Mouse (Mus musculus): ENCODE data around the gene Ccr1. TPM values are rescaled to one million over a fixed set of nuclear protein-coding genes. Genes with fewer than 3 reads are reported as not detected.
"Not testable (repeated sequence)": the region's sequence is repeated elsewhere in the genome, so short reads cannot be mapped to it uniquely, and the experiment has no call there.

The Ccr1 gene
- polyA plus RNA-seq, 1 experiment from 2014 or later: 4.2 TPM

DNA sequence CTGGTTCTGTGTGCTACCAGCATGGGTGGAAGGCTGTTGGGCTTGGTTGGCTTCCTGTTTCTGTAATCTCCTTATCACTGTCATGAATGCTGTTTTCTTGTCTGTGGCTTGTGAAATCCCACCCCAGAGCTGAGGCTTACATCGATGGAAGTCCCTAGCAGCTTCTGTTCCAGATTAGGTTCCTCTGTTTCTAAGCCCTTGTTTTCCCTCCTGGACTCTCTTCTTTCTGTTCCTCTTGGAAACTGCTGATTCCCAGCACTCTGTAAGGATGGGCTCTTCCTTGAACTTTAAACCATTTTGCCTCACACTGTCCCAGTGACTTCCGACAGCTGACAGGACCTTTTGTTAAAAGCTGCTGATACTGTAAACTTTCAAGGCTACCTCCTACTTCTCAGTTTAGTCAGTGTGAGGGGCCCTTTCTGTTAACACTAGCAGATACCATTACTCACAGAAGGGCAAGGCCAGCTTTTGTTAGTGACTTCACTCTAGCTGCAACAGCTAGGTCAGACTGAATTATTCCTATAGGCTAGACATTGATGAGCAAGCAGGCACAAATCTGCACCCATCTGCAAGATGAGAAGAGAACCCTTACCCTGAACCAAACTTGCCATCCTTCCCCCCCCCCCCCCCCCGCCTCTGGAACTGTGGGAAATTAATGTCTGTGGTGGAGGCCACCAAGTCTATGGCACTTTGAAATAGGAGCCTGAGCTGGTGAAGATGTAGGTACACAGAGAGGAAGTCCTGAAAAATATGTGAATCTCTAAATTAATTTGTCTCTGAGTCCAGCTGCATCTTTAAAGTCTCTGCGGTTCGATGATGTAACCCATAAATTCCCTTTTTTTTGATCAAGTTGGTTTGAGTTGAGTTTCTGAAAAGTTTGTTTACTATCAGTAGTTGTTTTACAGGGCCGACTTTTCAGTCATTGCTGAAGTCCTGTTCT is 36.5 kb downstream of the Ccr1 start:
- H3K9ac ChIP-seq: no peak overlapping the region
- no peak overlapping the region for H3K4me3 ChIP-seq
- no peak overlapping the region for H3K27ac ChIP-seq
- 63% methylated on average over 6 of the region's 6 CpGs for WGBS
- no peaks in the 10 kb centered on the region for H3K36me3 ChIP-seq
- 0 out of 2 replicates have a peak, but pooled peaks cover 4% of the 10 kb centered on the region for H3K4me1 ChIP-seq
- no peaks in the 10 kb centered on the region for H3K9me3 ChIP-seq
- ATAC-seq (ENCODE audit: insufficient number of reproducible peaks, low FRiP score, low TSS enrichment, low read depth): no peak
- no peaks in the 10 kb centered on the region for H3K27me3 ChIP-seq
- H3K4me2 ChIP-seq: no peak overlapping the region

DNA sequence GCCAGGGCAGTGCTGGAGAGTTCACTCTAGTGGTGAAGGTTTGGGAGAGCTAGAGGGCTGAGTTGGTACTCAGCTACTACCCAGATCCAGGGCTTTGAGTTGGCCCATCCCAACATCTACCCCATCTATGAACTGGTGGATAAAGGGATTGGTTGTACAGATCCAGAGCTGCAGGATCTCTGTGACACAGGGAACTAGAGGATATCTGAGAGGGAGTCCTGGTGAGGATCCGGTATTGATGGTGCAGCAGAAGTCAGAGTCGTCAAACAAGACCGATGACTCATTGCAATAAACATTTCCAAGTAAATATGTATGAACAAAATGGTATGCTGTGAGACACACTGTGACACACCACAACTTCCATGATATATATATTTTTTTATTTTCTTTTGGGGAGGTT is 37.6 kb downstream of the Ccr1 start:
- Histone ChIP-seq H3K36me3 (no peaks in the 10 kb centered on the region), H3K9me3 (no peaks in the 10 kb centered on the region), H3K4me2 (no peak overlapping the region), H3K4me1 (0 out of 2 replicates have a peak, but pooled peaks cover 5% of the 10 kb centered on the region), H3K27me3 (no peaks in the 10 kb centered on the region), H3K4me3 (no peak overlapping the region), H3K9ac (no peak overlapping the region), H3K27ac (no peak overlapping the region)
- ATAC-seq (ENCODE audit: insufficient number of reproducible peaks, low FRiP score, low TSS enrichment, low read depth): no peak
- WGBS: 80% methylated on average over 3 of the region's 3 CpGs

- Histone ChIP-seq H3K27me3 (no peaks in the 10 kb centered on the region), H3K36me3 (no peaks in the 10 kb centered on the region), H3K4me1 (peaks cover 9% of the 10 kb centered on the region; the same call in 1 of the 2 replicates), H3K27ac (no peak overlapping the region), H3K9me3 (no peaks in the 10 kb centered on the region), H3K9ac (no peak overlapping the region), H3K4me2 (no peak overlapping the region), H3K4me3 (no peak overlapping the region)
- 81% methylated on average over 3 of the region's 3 CpGs for WGBS
- no peak for ATAC-seq (ENCODE audit: insufficient number of reproducible peaks, low FRiP score, low TSS enrichment, low read depth)
Observed at GRCm38 (mm10) chr9:123930476-123930875, 38.0 kb downstream of the Ccr1 start.

GRCm38 (mm10) chr9:123929936-123930335 is 38.6 kb downstream of the Ccr1 start:
- H3K27ac ChIP-seq: no peak overlapping the region
- H3K4me3 ChIP-seq: no peak overlapping the region
- H3K4me1 ChIP-seq: peaks cover 11% of the 10 kb centered on the region; the same call in 1 of the 2 replicates
- H3K27me3 ChIP-seq: no peaks in the 10 kb centered on the region
- H3K9me3 ChIP-seq: no peaks in the 10 kb centered on the region
- no peak overlapping the region for H3K4me2 ChIP-seq
- H3K36me3 ChIP-seq: no peaks in the 10 kb centered on the region
- no peak overlapping the region for H3K9ac ChIP-seq
- 80% methylated on average over 4 of the region's 4 CpGs for WGBS
- no peak for ATAC-seq (ENCODE audit: insufficient number of reproducible peaks, low FRiP score, low TSS enrichment, low read depth)

- H3K9me3 ChIP-seq: no peaks in the 10 kb centered on the region
- ATAC-seq (ENCODE audit: insufficient number of reproducible peaks, low FRiP score, low TSS enrichment, low read depth): no peak
- no peak overlapping the region for H3K27ac ChIP-seq
- 53% methylated on average over 8 of the region's 8 CpGs for WGBS
- no peak overlapping the region for H3K4me3 ChIP-seq
- peaks cover 17% of the 10 kb centered on the region for H3K4me1 ChIP-seq
- no peaks in the 10 kb centered on the region for H3K36me3 ChIP-seq
- peaks cover 8% of the 10 kb centered on the region for H3K27me3 ChIP-seq
- H3K9ac ChIP-seq: no peak overlapping the region
- H3K4me2 ChIP-seq: no peak overlapping the region
Observed at GRCm38 (mm10) chr9:123928759-123929246, 39.7 kb downstream of the Ccr1 start.

DNA sequence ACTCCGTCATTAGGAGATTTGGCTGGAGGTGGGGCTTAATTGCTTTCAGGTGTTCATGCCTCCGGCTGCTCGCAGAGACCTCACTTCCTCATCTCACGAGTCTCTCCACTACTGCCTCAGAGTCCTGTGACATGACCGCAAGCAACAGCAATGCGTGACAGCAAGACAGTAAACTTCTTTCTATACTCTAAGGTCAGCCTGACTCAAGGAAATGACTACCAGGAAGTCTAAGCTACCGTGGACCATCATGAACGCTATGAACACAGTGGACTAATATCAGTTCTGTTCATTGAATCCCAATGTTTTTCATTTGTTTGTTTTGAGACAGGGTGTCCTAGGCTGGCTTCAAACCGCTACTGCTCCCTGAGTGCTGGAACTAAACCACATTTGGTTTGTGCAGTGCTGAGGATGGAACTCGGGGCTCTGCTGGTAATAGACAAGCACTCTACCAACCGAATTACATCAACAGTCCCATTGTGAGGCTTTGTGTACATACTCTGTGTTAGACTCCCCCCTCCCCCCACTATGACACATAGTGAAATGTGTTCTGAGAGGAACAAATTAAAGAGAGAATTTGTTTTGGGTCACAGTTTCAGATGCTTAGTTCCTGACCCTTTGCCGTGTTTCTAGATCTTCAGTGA is 40.3 kb downstream of the Ccr1 start:
- H3K4me2 ChIP-seq: no peak overlapping the region
- H3K4me3 ChIP-seq: no peak overlapping the region
- peaks cover 13% of the 10 kb centered on the region for H3K27me3 ChIP-seq
- 45% methylated on average over 12 of the region's 12 CpGs for WGBS
- no peak overlapping the region for H3K27ac ChIP-seq
- H3K4me1 ChIP-seq: peaks cover 23% of the 10 kb centered on the region
- ATAC-seq (ENCODE audit: insufficient number of reproducible peaks, low FRiP score, low TSS enrichment, low read depth): no peak
- H3K9ac ChIP-seq: no peak overlapping the region
- H3K9me3 ChIP-seq: no peaks in the 10 kb centered on the region
- H3K36me3 ChIP-seq: no peaks in the 10 kb centered on the region

DNA sequence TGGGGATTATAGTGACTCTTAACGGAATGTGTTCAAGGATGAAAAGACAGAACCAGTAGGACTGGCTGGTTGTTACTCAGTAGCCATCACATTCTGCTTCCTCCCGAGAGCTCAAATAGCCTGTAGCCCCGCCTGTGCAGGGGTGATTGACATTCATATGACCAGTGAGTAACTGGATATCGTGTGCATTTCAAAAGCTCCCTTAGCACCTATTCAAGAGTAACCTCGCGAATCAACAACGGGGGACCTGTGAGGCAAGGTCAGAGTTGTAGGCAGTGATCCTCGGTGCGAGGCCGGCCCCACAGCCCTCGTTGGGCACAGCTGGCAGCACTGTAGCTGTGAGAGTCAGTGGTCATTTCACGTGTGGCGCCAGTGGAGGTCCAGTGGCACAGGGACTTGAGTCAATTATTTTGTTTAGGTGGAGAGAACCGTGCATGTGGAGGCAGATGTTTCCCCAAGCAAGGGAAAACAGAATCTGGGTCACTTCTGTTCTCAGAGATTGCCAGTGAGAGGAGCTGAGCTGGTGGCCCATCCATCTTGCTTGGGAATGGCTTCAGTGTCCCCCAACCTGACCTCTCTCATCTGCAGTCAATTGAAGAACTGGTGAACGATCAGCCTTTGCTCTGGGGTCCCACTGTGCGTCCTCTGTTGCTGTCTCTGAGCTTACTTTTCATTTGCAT is 41.1 kb downstream of the Ccr1 start:
- Histone ChIP-seq H3K27ac (no peak overlapping the region), H3K4me3 (no peak overlapping the region), H3K4me2 (no peak overlapping the region), H3K9ac (no peak overlapping the region), H3K4me1 (peaks cover 26% of the 10 kb centered on the region), H3K36me3 (no peaks in the 10 kb centered on the region), H3K9me3 (no peaks in the 10 kb centered on the region), H3K27me3 (peaks cover 16% of the 10 kb centered on the region)
- WGBS: 42% methylated on average over 16 of the region's 16 CpGs
- no peak for ATAC-seq (ENCODE audit: insufficient number of reproducible peaks, low FRiP score, low TSS enrichment, low read depth)

DNA sequence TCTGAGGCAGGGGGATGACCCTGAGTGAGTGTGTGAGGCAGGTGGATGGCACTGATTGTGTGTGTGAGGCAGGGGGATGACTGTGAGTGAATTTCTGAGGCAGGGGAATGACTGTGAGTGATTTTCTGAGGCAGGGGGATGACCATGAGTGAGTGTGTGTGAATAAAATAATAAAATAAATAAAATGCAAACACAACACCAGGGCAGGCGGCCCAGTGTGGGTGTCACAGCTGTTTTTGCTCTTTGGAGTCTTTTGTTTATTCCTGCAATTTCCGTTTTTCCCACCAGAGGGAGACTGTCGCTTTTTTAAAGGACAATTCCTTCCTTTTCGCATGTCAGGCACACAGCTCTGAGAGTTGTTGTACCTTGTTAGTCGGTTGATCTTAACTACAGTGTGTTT is 42.5 kb downstream of the Ccr1 start:
- WGBS: 7% methylated on average over 5 of the region's 5 CpGs
- Histone ChIP-seq H3K4me2 (peak overlapping the region; percentile 41), H3K4me1 (peaks cover 26% of the 10 kb centered on the region), H3K27me3 (peaks cover 16% of the 10 kb centered on the region), H3K4me3 (peak overlapping the region; percentile 57), H3K9ac (0 out of 2 replicates have a peak overlapping the region, but pooled peaks have one; percentile 26)
- ATAC-seq (ENCODE audit: insufficient number of reproducible peaks, low FRiP score, low TSS enrichment, low read depth); H3K27ac ChIP-seq; H3K9me3 ChIP-seq; H3K36me3 ChIP-seq: not testable (repeated sequence)

GRCm38 (mm10) chr9:123925101-123925946 is 43.2 kb downstream of the Ccr1 start:
- ATAC-seq (ENCODE audit: insufficient number of reproducible peaks, low FRiP score, low TSS enrichment, low read depth): peak; percentile 87

DNA sequence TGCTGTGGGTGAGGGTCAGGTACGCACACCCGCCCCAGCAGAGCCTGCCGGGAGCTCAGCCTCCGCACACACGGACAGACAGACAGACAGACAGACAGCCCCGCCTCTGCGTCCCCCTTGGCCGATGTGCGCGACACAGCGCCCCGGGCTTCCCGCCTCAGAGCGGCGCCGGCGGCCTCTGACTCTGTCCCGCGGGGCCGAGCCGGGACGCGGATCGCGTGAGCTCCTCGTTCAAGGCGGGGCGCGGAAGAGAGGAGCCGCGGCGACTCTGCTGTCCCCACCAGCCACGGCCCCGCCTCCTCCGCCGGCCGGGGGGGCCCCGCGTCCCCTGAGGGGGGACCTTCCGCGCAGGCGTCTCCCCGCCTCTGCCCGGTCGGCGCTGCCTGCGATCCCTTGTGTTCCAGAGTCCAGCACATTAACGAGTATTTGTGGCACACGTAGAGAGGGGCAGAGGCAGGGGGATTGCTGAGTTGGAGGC is 43.9 kb downstream of the Ccr1 start:
- peak overlapping the region; percentile 57 for H3K4me3 ChIP-seq
- under 1% methylated on average over 36 of the region's 49 CpGs for WGBS
- H3K9ac ChIP-seq: peak overlapping the region; percentile 50
- no peaks in the 10 kb centered on the region for H3K9me3 ChIP-seq
- H3K4me2 ChIP-seq: peak overlapping the region; percentile 85
- peaks cover 26% of the 10 kb centered on the region for H3K4me1 ChIP-seq
- no peaks in the 10 kb centered on the region for H3K36me3 ChIP-seq
- peak overlapping the region; percentile 88 for H3K27ac ChIP-seq
- H3K27me3 ChIP-seq: peaks cover 16% of the 10 kb centered on the region
- peak; percentile 83 for ATAC-seq (ENCODE audit: insufficient number of reproducible peaks, low FRiP score, low TSS enrichment, low read depth)

More at GRCm38 (mm10) chr9:123925101-123925946, 43.2 kb downstream of the Ccr1 start:
- Histone ChIP-seq H3K27me3 (peaks cover 16% of the 10 kb centered on the region), H3K36me3 (no peaks in the 10 kb centered on the region), H3K9me3 (no peaks in the 10 kb centered on the region), H3K4me1 (peaks cover 26% of the 10 kb centered on the region), H3K4me2 (peak overlapping the region; percentile 85), H3K9ac (peak overlapping the region; percentile 50), H3K4me3 (peak overlapping the region; percentile 57), H3K27ac (peak overlapping the region; percentile 88)
- WGBS: 4% methylated on average over 44 of the region's 44 CpGs

GRCm38 (mm10) chr9:123924035-123924434 is 44.5 kb downstream of the Ccr1 start:
- H3K9ac ChIP-seq, H3K27ac ChIP-seq, H3K36me3 ChIP-seq, H3K9me3 ChIP-seq: not testable (repeated sequence)
- WGBS: under 1% methylated on average over 11 of the region's 11 CpGs
- Histone ChIP-seq H3K27me3 (peaks cover 16% of the 10 kb centered on the region), H3K4me2 (peak overlapping the region; percentile 85), H3K4me1 (peaks cover 26% of the 10 kb centered on the region), H3K4me3 (peak overlapping the region; percentile 57)
- 0 out of 2 replicates have a peak, but pooled peaks have one; percentile 27 for ATAC-seq (ENCODE audit: insufficient number of reproducible peaks, low FRiP score, low TSS enrichment, low read depth)

Data from limb, embryonic 15.5 days (tissue).